Mouse (Mus musculus) common myeloid progenitor, adult 5-6 weeks (primary cell): ENCODE measurements at regions not wholly inside any gene's neighbourhood (a gene's known extent, or its start where the extent isn't known, plus 50 kb on each side); places are given as distances from the start of the nearest gene placed in this dataset.

ENCODE experiments used
- ATAC-seq: replicated peaks from 2 replicates; pipeline ENCODE4 v1.8.0; 2016; ENCODE audit warnings: low read depth, mild to moderate bottlenecking, moderate TSS enrichment, inconsistent platforms; ENCODE audit not compliant: poor library complexity, severe bottlenecking

DNA sequence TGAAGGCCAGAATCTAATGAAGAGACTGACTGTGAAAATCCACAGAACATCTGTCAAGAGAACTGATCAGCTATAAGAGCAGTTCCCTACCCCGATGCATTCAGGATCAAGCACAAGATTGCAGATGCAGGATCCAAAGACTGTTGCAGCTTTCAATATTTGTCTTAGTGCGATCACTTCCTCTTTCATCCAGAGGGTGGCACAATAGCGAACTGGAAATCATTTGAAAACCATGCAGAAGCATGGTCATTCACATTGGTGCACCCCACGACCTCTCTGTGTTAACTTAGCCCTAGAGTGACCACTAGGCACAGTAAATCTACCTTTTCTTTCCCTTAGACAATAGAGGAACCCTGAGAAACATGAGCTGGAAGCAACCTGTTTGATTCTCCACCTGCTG lies 55.8 kb upstream of the Pak3 start:
- ATAC-seq, result no peak

DNA sequence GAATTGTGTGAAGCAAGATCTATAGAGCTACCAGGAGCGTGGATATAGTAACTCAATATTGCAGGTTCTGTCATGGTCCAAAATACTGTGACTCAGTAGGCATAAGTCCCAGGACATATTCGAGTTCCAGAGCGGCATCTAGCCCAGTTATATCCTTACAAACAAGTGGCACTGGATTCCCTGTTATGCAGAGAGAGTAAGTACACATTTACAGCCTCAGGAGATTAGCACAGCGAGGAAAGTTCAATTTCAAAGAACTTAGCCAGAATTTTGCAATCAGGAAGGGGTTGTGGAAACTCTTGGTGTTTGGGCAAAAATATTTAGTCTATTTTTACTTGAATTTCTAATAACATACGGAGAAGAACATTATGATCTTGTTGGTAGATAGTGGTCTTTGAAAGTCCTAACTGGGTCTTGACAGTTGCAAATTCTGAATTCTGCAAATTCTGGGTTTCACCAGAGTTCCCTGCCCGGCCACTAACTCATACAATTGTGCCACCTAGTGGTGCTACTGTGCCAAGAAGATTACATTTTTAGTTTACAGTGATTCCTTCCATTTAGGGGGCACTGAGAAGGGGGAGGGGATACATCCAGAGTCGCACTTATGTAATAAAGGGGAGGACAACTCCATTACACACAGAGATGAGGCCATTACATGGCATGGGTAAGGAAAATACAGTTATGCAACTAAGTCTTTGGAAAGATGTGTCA lies 54.7 kb upstream of the Chrdl1 start:
- peak; percentile 60; the same call in 1 of the 2 replicates for ATAC-seq

DNA sequence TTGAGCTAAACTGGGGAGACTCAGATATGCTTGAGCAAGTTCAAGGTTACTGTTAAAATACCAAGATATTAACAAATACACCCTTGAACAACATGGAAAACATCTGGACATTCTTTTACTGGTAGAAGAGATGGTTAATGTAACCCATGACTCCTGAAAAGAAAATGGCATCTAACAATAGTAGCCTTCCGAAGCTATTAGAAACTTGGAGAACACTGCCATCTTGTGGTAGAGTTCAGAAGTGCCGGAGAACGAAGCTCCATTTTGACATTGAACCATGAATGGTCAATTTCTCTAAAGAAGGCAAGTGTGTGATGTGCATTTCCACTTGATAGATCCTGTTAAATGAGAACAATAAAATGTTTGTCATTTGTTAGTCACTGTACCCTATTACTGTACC lies 50.5 kb upstream of the Chrdl1 start:
- peak; percentile 69; the same call in 1 of the 2 replicates for ATAC-seq
